Mouse (Mus musculus): Measurements from ENCODE around the gene Rps5. TPM values are rescaled to one million over a fixed set of nuclear protein-coding genes. Genes with fewer than 3 reads are reported as not detected.
A peak's percentile ranks its signal among the peaks of the same experiment; 100 is the strongest.

Rps5 gene
- polyA plus RNA-seq, 1 experiment from 2014 or later = 884 TPM

- WGBS = 27% methylated on average over 4 of the region's 4 CpGs
- no peak overlapping the region for H3K4me3 ChIP-seq (replicated peaks)
- ATAC-seq (ENCODE audit: insufficient number of reproducible peaks, insufficient read depth, low FRiP score, low TSS enrichment, low read depth) = no peak
- H3K9me3 ChIP-seq = no peaks in the 10 kb centered on the region
- H3K4me1 ChIP-seq (replicated peaks) = no peaks in the 10 kb centered on the region; the same call in 1 of the 2 replicates
- H3K9ac ChIP-seq (replicated peaks) = no peak overlapping the region
- no peaks in the 10 kb centered on the region for H3K36me3 ChIP-seq
- H3K27ac ChIP-seq = no peak overlapping the region
- H3K27me3 ChIP-seq = no peaks in the 10 kb centered on the region
- H3K4me2 ChIP-seq = no peak overlapping the region
These were observed 37.6 kb downstream of the Rps5 start for GRCm38 (mm10) chr7:12959718-12960117.

DNA sequence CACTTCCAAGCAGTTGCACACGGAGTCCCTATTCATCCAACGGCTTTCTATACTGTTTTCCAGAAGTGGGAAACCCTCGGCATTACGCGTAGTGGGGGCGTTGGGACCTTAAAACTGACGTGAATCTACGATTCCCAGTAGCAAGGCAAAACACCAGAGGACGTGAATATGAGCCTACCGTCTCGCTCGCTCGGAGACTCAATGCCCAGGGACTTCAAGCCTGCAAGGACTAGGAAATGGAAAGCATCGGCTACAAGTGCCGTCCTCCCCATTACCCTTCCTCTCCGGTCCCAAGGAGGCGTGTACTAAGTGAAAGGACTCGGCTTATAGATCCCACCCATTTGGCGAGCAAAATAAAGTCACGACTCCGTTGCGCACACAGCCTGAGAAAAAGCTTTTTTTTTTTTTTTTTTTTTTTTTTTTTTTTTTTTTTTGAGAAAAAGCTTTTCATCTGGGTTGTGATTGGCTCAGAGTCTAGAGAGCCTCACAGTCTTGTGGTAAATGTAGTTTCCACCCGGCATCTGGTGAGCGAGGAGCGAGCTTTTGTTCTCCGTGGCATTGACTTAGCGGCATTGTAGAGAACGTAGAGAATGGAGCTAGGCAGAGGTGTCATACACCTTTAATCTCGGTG, 39.5 kb downstream of the Rps5 start:
- WGBS = 3% methylated on average over 29 of the region's 29 CpGs
- H3K9me3 ChIP-seq = no peaks in the 10 kb centered on the region
- no peaks in the 10 kb centered on the region for H3K27me3 ChIP-seq
- no peaks in the 10 kb centered on the region for H3K36me3 ChIP-seq
- H3K9ac ChIP-seq (replicated peaks) = peak overlapping the region; percentile 58
- peak overlapping the region; percentile 53 for H3K4me2 ChIP-seq
- peaks cover 7% of the 10 kb centered on the region for H3K4me1 ChIP-seq (replicated peaks)
- H3K4me3 ChIP-seq (replicated peaks) = peak overlapping the region; percentile 47
- H3K27ac ChIP-seq = peak overlapping the region; percentile 83
- peak; percentile 71 for ATAC-seq (ENCODE audit: insufficient number of reproducible peaks, insufficient read depth, low FRiP score, low TSS enrichment, low read depth)

DNA sequence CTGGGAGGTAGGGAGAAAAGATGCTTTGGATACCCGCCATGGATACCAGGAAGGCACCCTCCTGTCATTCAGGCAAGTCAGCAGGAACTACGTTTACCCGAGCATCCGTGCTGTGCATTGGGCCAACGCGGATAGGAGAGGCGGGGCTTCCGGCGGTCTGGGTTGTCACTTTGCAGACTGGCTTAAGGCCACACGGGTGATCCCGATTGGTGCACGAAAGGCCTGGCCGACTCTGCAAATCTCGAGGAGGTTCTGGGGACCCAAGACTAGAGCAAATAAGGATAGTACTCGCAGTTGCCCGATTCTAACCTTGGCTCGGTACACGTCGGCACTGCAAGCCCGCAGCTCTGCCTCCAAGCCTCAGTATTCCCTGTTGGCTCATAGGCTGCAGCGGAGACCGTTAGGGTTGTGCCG, 43.6 kb downstream of the Rps5 start, which contains the start of gene Zfp324:
Gene Zfp324 (plus strand): TSS at position 161 of the 414 bp plus-strand sequence.
- 0% methylated on average over 23 of the region's 23 CpGs for WGBS
- Histone ChIP-seq H3K27ac (peak within 1 kb of the TSS; percentile 91), H3K9ac (replicated peaks) (peak within 1 kb of the TSS; percentile 90), H3K4me2 (peak within 1 kb of the TSS; percentile 81), H3K4me3 (replicated peaks) (peak within 1 kb of the TSS; percentile 91), H3K4me1 (replicated peaks) (peaks cover 16% of the 10 kb centered on the region), H3K36me3 (peaks cover 21% of the 10 kb centered on the region), H3K9me3 (no peaks in the 10 kb centered on the region), H3K27me3 (no peaks in the 10 kb centered on the region)
- peak; percentile 83 for ATAC-seq (ENCODE audit: insufficient number of reproducible peaks, insufficient read depth, low FRiP score, low TSS enrichment, low read depth)

GRCm38 (mm10) chr7:12966104-12966845, 44.2 kb downstream of the Rps5 start:
- peak; percentile 32; the same call in 1 of the 2 replicates for ATAC-seq (ENCODE audit: insufficient number of reproducible peaks, insufficient read depth, low FRiP score, low TSS enrichment, low read depth)
- Histone ChIP-seq H3K4me1 (replicated peaks) (peaks cover 16% of the 10 kb centered on the region), H3K4me2 (peak overlapping the region; percentile 81), H3K27me3 (no peaks in the 10 kb centered on the region), H3K36me3 (peaks cover 27% of the 10 kb centered on the region), H3K9me3 (no peaks in the 10 kb centered on the region), H3K9ac (replicated peaks) (peak overlapping the region; percentile 90), H3K4me3 (replicated peaks) (peak overlapping the region; percentile 91), H3K27ac (peak overlapping the region; percentile 91)
- 0% methylated on average over 29 of the region's 29 CpGs for WGBS

DNA sequence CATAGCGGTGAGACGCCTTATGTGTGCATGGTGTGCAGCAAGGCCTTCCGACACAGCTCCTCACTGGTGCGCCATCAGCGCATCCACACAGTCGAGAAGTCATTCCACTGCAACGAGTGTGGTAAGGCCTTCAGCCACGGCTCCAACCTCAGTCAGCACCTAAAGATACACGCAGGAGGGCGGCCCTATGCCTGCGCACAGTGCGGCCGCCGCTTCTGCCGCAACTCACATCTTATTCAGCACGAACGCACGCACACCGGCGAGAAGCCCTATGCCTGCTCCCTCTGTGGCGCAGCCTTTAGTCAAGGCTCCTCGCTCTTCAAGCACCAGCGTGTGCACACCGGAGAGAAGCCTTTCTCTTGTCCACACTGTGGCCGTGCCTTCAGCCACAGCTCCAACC, 48.8 kb downstream of the Rps5 start:
- H3K27ac ChIP-seq = no peak overlapping the region
- WGBS = 96% methylated on average over 25 of the region's 25 CpGs
- H3K27me3 ChIP-seq = no peaks in the 10 kb centered on the region
- no peak overlapping the region for H3K9ac ChIP-seq (replicated peaks)
- peaks cover 11% of the 10 kb centered on the region for H3K4me1 ChIP-seq (replicated peaks)
- H3K9me3 ChIP-seq = no peaks in the 10 kb centered on the region
- no peak for ATAC-seq (ENCODE audit: insufficient number of reproducible peaks, insufficient read depth, low FRiP score, low TSS enrichment, low read depth)
- H3K4me2 ChIP-seq = no peak overlapping the region
- H3K36me3 ChIP-seq = peaks cover 51% of the 10 kb centered on the region
- no peak overlapping the region for H3K4me3 ChIP-seq (replicated peaks)

Other genes with a start within 250 kb of the Rps5 start
- not detected in 2 replicates for gene Vmn2r55, start 237.3 kb upstream of the Rps5 start, polyA plus RNA-seq (2016; fragmentation: Nextera tagmentation; extraction: Ambion mirVana)
- gene Vmn2r56, start 187.3 kb upstream of the Rps5 start, polyA plus RNA-seq (2016; fragmentation: Nextera tagmentation; extraction: Ambion mirVana) = not detected in 2 replicates
- 17.4 and 17.8 TPM in 2 replicates for gene Zscan18, start 118.7 kb upstream of the Rps5 start, polyA plus RNA-seq (2016; fragmentation: Nextera tagmentation; extraction: Ambion mirVana)
- gene Zfp329, start 103.4 kb upstream of the Rps5 start, polyA plus RNA-seq (2016; fragmentation: Nextera tagmentation; extraction: Ambion mirVana) = 19.7 TPM in 2 replicates
- gene Zfp110, start 87.5 kb upstream of the Rps5 start, polyA plus RNA-seq (2016; fragmentation: Nextera tagmentation; extraction: Ambion mirVana) = 34.9 and 37.4 TPM in 2 replicates
- 7.1 and 8.0 TPM in 2 replicates for gene Zfp128, start 41.1 kb upstream of the Rps5 start, polyA plus RNA-seq (2016; fragmentation: Nextera tagmentation; extraction: Ambion mirVana)
- 15.6 and 16.4 TPM in 2 replicates for gene Zscan22, start 24.5 kb upstream of the Rps5 start, polyA plus RNA-seq (2016; fragmentation: Nextera tagmentation; extraction: Ambion mirVana)
- gene Rnf225, start 5.1 kb downstream of the Rps5 start, polyA plus RNA-seq (2016; fragmentation: Nextera tagmentation; extraction: Ambion mirVana) = 0.70 and 0.83 TPM in 2 replicates
- gene Zfp324, start 43.5 kb downstream of the Rps5 start, polyA plus RNA-seq (2016; fragmentation: Nextera tagmentation; extraction: Ambion mirVana) = 10.9 and 13.3 TPM in 2 replicates
- 11.4 and 13.5 TPM in 2 replicates for gene Zfp446, start 55.6 kb downstream of the Rps5 start, polyA plus RNA-seq (2016; fragmentation: Nextera tagmentation; extraction: Ambion mirVana)
- 0.12 TPM in 1 of 2 replicates, not detected in the other for gene Slc27a5, start 75.9 kb downstream of the Rps5 start, polyA plus RNA-seq (2016; fragmentation: Nextera tagmentation; extraction: Ambion mirVana)
- 496 and 531 TPM in 2 replicates for gene Trim28, start 76.8 kb downstream of the Rps5 start, polyA plus RNA-seq (2016; fragmentation: Nextera tagmentation; extraction: Ambion mirVana)
- 28.7 and 29.9 TPM in 2 replicates for gene Zbtb45, start 87.7 kb downstream of the Rps5 start, polyA plus RNA-seq (2016; fragmentation: Nextera tagmentation; extraction: Ambion mirVana)
- 102 and 104 TPM in 2 replicates for gene Chmp2a, start 112.5 kb downstream of the Rps5 start, polyA plus RNA-seq (2016; fragmentation: Nextera tagmentation; extraction: Ambion mirVana)
- gene Ube2m, start 116.0 kb downstream of the Rps5 start, polyA plus RNA-seq (2016; fragmentation: Nextera tagmentation; extraction: Ambion mirVana) = 160 and 165 TPM in 2 replicates
- gene Mzf1, start 132.5 kb downstream of the Rps5 start, polyA plus RNA-seq (2016; fragmentation: Nextera tagmentation; extraction: Ambion mirVana) = 3.8 and 3.9 TPM in 2 replicates
- gene Vmn1r85, start 172.9 kb downstream of the Rps5 start, polyA plus RNA-seq (2016; fragmentation: Nextera tagmentation; extraction: Ambion mirVana) = not detected in 2 replicates
- gene Vmn1r86, start 197.6 kb downstream of the Rps5 start, polyA plus RNA-seq (2016; fragmentation: Nextera tagmentation; extraction: Ambion mirVana) = not detected in 2 replicates
- not detected in 2 replicates for gene Vmn1r87, start 217.9 kb downstream of the Rps5 start, polyA plus RNA-seq (2016; fragmentation: Nextera tagmentation; extraction: Ambion mirVana)
- gene Vmn1r88, start 237.3 kb downstream of the Rps5 start, polyA plus RNA-seq (2016; fragmentation: Nextera tagmentation; extraction: Ambion mirVana) = not detected in 2 replicates

Measured in limb, embryonic 12.5 days (tissue).